Mouse (Mus musculus) right cerebral cortex, adult 2 months (tissue): ENCODE results near the gene Ankrd6.

Experiments used
- DNase-seq, 2 experiments: peaks; one replicate each; pipeline ENCODE4 v3.0.0; 2021 to 2022; ENCODE audit warnings: low spot score in 2 of 2

The Ankrd6 gene

GRCm38 (mm10) chr4:32905913-32906312 lies 44.7 kb downstream of the Ankrd6 start:
- DNase-seq, result no peak

GRCm38 (mm10) chr4:32905381-32905780 lies 45.3 kb downstream of the Ankrd6 start:
- DNase-seq, result no peak

GRCm38 (mm10) chr4:32903826-32904225 lies 46.8 kb downstream of the Ankrd6 start:
- peak in 1 of 2 experiments; percentile 6 for DNase-seq

GRCm38 (mm10) chr4:32899051-32899450 lies 51.6 kb downstream of the Ankrd6 start:
- DNase-seq, result no peak

- no peak for DNase-seq
These were observed 59.3 kb downstream of the Ankrd6 start for GRCm38 (mm10) chr4:32891341-32891740.

GRCm38 (mm10) chr4:32890735-32891098 lies 59.9 kb downstream of the Ankrd6 start:
- DNase-seq, result no peak

GRCm38 (mm10) chr4:32889996-32890734 lies 60.5 kb downstream of the Ankrd6 start:
- DNase-seq, result no peak

GRCm38 (mm10) chr4:32889246-32889645 lies 61.4 kb downstream of the Ankrd6 start:
- no peak for DNase-seq

GRCm38 (mm10) chr4:32886479-32886878 lies 64.2 kb downstream of the Ankrd6 start:
- DNase-seq, result no peak

GRCm38 (mm10) chr4:32884599-32884998 lies 66.0 kb downstream of the Ankrd6 start:
- DNase-seq, result no peak

- DNase-seq, result no peak
These were observed 69.6 kb downstream of the Ankrd6 start for GRCm38 (mm10) chr4:32881001-32881400.

GRCm38 (mm10) chr4:32874669-32875068 lies 76.0 kb downstream of the Ankrd6 start:
- DNase-seq, result no peak

GRCm38 (mm10) chr4:32872189-32872749 lies 78.4 kb downstream of the Ankrd6 start:
- DNase-seq, result peak in 1 of 2 experiments; percentile 29

- no peak for DNase-seq
These were observed 81.3 kb downstream of the Ankrd6 start for GRCm38 (mm10) chr4:32869370-32869769.

GRCm38 (mm10) chr4:32868858-32869257 lies 81.8 kb downstream of the Ankrd6 start:
- DNase-seq, result peak in 1 of 2 experiments; percentile 12

GRCm38 (mm10) chr4:32868437-32868836 lies 82.2 kb downstream of the Ankrd6 start:
- DNase-seq, result peak; percentile 17 to 45

GRCm38 (mm10) chr4:32867460-32867859 lies 83.2 kb downstream of the Ankrd6 start:
- no peak for DNase-seq

- no peak for DNase-seq
These were observed 85.8 kb downstream of the Ankrd6 start for GRCm38 (mm10) chr4:32864867-32865242.

GRCm38 (mm10) chr4:32864131-32864866 lies 86.3 kb downstream of the Ankrd6 start:
- peak in 1 of 2 experiments; percentile 21 for DNase-seq

GRCm38 (mm10) chr4:32863447-32864130 lies 87.1 kb downstream of the Ankrd6 start:
- peak; percentile 21 to 28 for DNase-seq

- DNase-seq, result peak in 1 of 2 experiments; percentile 25
These were observed 87.7 kb downstream of the Ankrd6 start for GRCm38 (mm10) chr4:32862751-32863446.
